Mouse (Mus musculus) CH12.LX (cell line): ENCODE measurements around the gene Ganc. TPM values are rescaled to one million over a fixed set of nuclear protein-coding genes. Genes with fewer than 3 reads are reported as not detected.

ENCODE experiments used
- DNase-seq: peaks from one replicate; pipeline ENCODE4 v3.0.0-alpha.2; 2013; ENCODE audit errors: extremely low read depth
- H3K27ac ChIP-seq: 2 replicates; pipeline ENCODE4 v1.5.1; 2012; ENCODE audit warnings: low read depth, mild to moderate bottlenecking, control low read depth, moderate library complexity; ENCODE audit not compliant: insufficient read depth
- H3K27me3 ChIP-seq: replicated peaks from 2 replicates; pipeline ENCODE3; 2012; ENCODE audit warnings: inconsistent platforms
- H3K36me3 ChIP-seq, 2 experiments: replicated peaks in 1 of 2; 2 replicates each; pipeline versions ENCODE3 to v1.6.1; 2012; ENCODE audit warnings: inconsistent platforms in 1 of 2, low read length in 1 of 2, mild to moderate bottlenecking in 1 of 2, mixed read lengths in 1 of 2, moderate library complexity in 1 of 2; ENCODE audit not compliant: control insufficient read depth in 1 of 2, insufficient read depth in 1 of 2
- H3K4me1 ChIP-seq, 2 experiments: 2 replicates each; pipeline ENCODE4 v1.6.1; 2012; ENCODE audit warnings: inconsistent platforms in 1 of 2, moderate library complexity in 1 of 2; ENCODE audit not compliant: insufficient read depth in 2 of 2, control insufficient read depth in 1 of 2
- H3K4me2 ChIP-seq: 2 replicates; pipeline ENCODE4 v1.6.1; 2012; ENCODE audit warnings: low read depth, mild to moderate bottlenecking, control low read depth; ENCODE audit not compliant: poor library complexity, insufficient read depth, severe bottlenecking
- H3K4me3 ChIP-seq, 3 experiments: fragments of 150-350 bp in 1 of 3; sonication (generic) in 1 of 3; replicated peaks in 1 of 3; 2 replicates each; pipeline versions ENCODE3 to v1.5.1; 2011 to 2012; ENCODE audit warnings: low read depth in 2 of 3, low read length in 2 of 3, mild to moderate bottlenecking in 2 of 3, moderate library complexity in 2 of 3, control low read depth in 1 of 3, improper control_type of control experiment in 1 of 3, inconsistent platforms in 1 of 3, mixed read lengths in 1 of 3; ENCODE audit not compliant: poor library complexity in 1 of 3
- H3K79me2 ChIP-seq: replicated peaks from 2 replicates; pipeline ENCODE4 v1.6.1; 2012; ENCODE audit warnings: mild to moderate bottlenecking, moderate library complexity; ENCODE audit not compliant: control insufficient read depth, poor library complexity, insufficient read depth, severe bottlenecking; ENCODE audit errors: extremely low read depth
- H3K9ac ChIP-seq: 2 replicates; pipeline ENCODE4 v1.6.1; 2012; ENCODE audit warnings: low read depth, mild to moderate bottlenecking, control low read depth, moderate library complexity; ENCODE audit not compliant: insufficient read depth
- H3K9me3 ChIP-seq: replicated peaks from 2 replicates; pipeline ENCODE3; 2012; ENCODE audit warnings: low read length, inconsistent platforms, mixed read lengths
- BHLHE40 ChIP-seq: IDR thresholded peaks from 2 replicates; pipeline ENCODE4 v1.6.1; 2011; ENCODE audit warnings: mild to moderate bottlenecking, low read depth, low read length, improper control_type of control experiment
- CHD1 ChIP-seq: IDR thresholded peaks from 2 replicates; pipeline ENCODE4 v1.6.1; 2012; ENCODE audit warnings: low read depth, low read length, improper control_type of control experiment, inconsistent platforms
- CHD2 ChIP-seq: IDR thresholded peaks from 2 replicates; pipeline ENCODE4 v1.6.1; 2011; ENCODE audit warnings: low read length, improper control_type of control experiment
- CTCF ChIP-seq, 2 experiments: IDR thresholded peaks in 1 of 2; conservative IDR thresholded peaks in 1 of 2; 2 replicates each; pipeline ENCODE4 v1.5.1; 2011 to 2012; ENCODE audit warnings: low read depth in 2 of 2, low read length in 2 of 2, improper control_type of control experiment in 1 of 2, inconsistent platforms in 1 of 2, mild to moderate bottlenecking in 1 of 2, moderate library complexity in 1 of 2
- E2F4 ChIP-seq: IDR thresholded peaks from 2 replicates; pipeline ENCODE4 v1.6.1; 2011; ENCODE audit warnings: low read depth, low read length, improper control_type of control experiment; ENCODE audit not compliant: insufficient replicate concordance
- ELF1 ChIP-seq: IDR thresholded peaks from 2 replicates; pipeline ENCODE4 v1.6.1; 2014; ENCODE audit warnings: low read depth, mild to moderate bottlenecking, inconsistent platforms, low read length, improper control_type of control experiment
- EP300 ChIP-seq: IDR thresholded peaks from 2 replicates; pipeline ENCODE4 v1.6.1; 2011; ENCODE audit warnings: low read length, improper control_type of control experiment
- ETS1 ChIP-seq: conservative IDR thresholded peaks from 2 replicates; pipeline ENCODE4 v1.6.1; 2012; ENCODE audit warnings: low read depth, mild to moderate bottlenecking, inconsistent platforms, low read length, improper control_type of control experiment, moderate library complexity
- GABPA ChIP-seq: IDR thresholded peaks from 2 replicates; pipeline ENCODE4 v1.6.1; 2012; ENCODE audit warnings: low read depth, low read length, improper control_type of control experiment, inconsistent platforms; ENCODE audit not compliant: insufficient replicate concordance
- HCFC1 ChIP-seq: IDR thresholded peaks from 2 replicates; pipeline ENCODE4 v1.6.1; 2012; ENCODE audit warnings: low read depth, mild to moderate bottlenecking, inconsistent platforms, low read length, improper control_type of control experiment
- IRF4 ChIP-seq: IDR thresholded peaks from 2 replicates; pipeline ENCODE4 v1.6.1; 2014; ENCODE audit warnings: low read depth, mild to moderate bottlenecking, inconsistent platforms, low read length, improper control_type of control experiment
- JUN ChIP-seq: IDR thresholded peaks from 2 replicates; pipeline ENCODE4 v1.6.1; 2011; ENCODE audit warnings: low read depth, mild to moderate bottlenecking, low read length, improper control_type of control experiment, moderate library complexity; ENCODE audit not compliant: insufficient read depth
- JUND ChIP-seq: conservative IDR thresholded peaks from 2 replicates; pipeline ENCODE4 v1.6.1; 2011; ENCODE audit warnings: low read depth, low read length, improper control_type of control experiment
- KAT2A ChIP-seq: IDR thresholded peaks from 2 replicates; pipeline ENCODE4 v1.6.1; 2012; ENCODE audit warnings: low read length, improper control_type of control experiment, inconsistent platforms; ENCODE audit not compliant: insufficient replicate concordance
- MAFK ChIP-seq: IDR thresholded peaks from 2 replicates; pipeline ENCODE4 v1.6.1; 2011; ENCODE audit warnings: low read length, improper control_type of control experiment; ENCODE audit not compliant: insufficient replicate concordance
- MAX ChIP-seq: IDR thresholded peaks from 2 replicates; pipeline ENCODE4 v1.6.1; 2011; ENCODE audit warnings: low read length, improper control_type of control experiment
- MAZ ChIP-seq: IDR thresholded peaks from 2 replicates; pipeline ENCODE4 v1.6.1; 2012; ENCODE audit warnings: low read depth, mild to moderate bottlenecking, inconsistent platforms, low read length, improper control_type of control experiment, moderate library complexity
- MEF2A ChIP-seq: IDR thresholded peaks from 2 replicates; pipeline ENCODE4 v1.6.1; 2014; ENCODE audit warnings: low read depth, mild to moderate bottlenecking, inconsistent platforms, low read length, improper control_type of control experiment, borderline replicate concordance
- MXI1 ChIP-seq: IDR thresholded peaks from 2 replicates; pipeline ENCODE4 v1.6.1; 2011; ENCODE audit warnings: mild to moderate bottlenecking, low read depth, low read length, improper control_type of control experiment
- MYC ChIP-seq: IDR thresholded peaks from 2 replicates; pipeline ENCODE4 v1.6.1; 2011; ENCODE audit warnings: low read depth, mild to moderate bottlenecking, improper control_type of control experiment, low read length
- NELFE ChIP-seq: IDR thresholded peaks from 2 replicates; pipeline ENCODE4 v1.6.1; 2011; ENCODE audit warnings: low read depth, low read length, improper control_type of control experiment
- NRF1 ChIP-seq: IDR thresholded peaks from 2 replicates; pipeline ENCODE4 v1.6.1; 2014; ENCODE audit warnings: low read depth, mild to moderate bottlenecking, inconsistent platforms, low read length, improper control_type of control experiment, moderate library complexity
- PAX5 ChIP-seq: IDR thresholded peaks from 2 replicates; pipeline ENCODE4 v1.6.1; 2012; ENCODE audit warnings: low read length, inconsistent platforms, mixed read lengths
- POLR2A ChIP-seq: IDR thresholded peaks from 2 replicates; pipeline ENCODE4 v1.6.1; 2011; ENCODE audit warnings: low read depth, mild to moderate bottlenecking, improper control_type of control experiment, low read length
- POLR2AphosphoS2 ChIP-seq: IDR thresholded peaks from 2 replicates; pipeline ENCODE4 v1.6.1; 2011; ENCODE audit warnings: low read depth, low read length, improper control_type of control experiment
- RAD21 ChIP-seq: IDR thresholded peaks from 2 replicates; pipeline ENCODE4 v1.6.1; 2011; ENCODE audit warnings: low read depth, mild to moderate bottlenecking, low read length, improper control_type of control experiment, moderate library complexity
- RCOR1 ChIP-seq: conservative IDR thresholded peaks from 2 replicates; pipeline ENCODE4 v1.6.1; 2012; ENCODE audit warnings: low read depth, mild to moderate bottlenecking, inconsistent platforms, low read length, improper control_type of control experiment
- SIN3A ChIP-seq: IDR thresholded peaks from 2 replicates; pipeline ENCODE4 v1.6.1; 2012; ENCODE audit warnings: low read length, improper control_type of control experiment, inconsistent platforms
- SMC3 ChIP-seq: IDR thresholded peaks from 2 replicates; pipeline ENCODE4 v1.6.1; 2011; ENCODE audit warnings: low read depth, low read length, improper control_type of control experiment
- TBP ChIP-seq: conservative IDR thresholded peaks from 2 replicates; pipeline ENCODE4 v1.6.1; 2011; ENCODE audit warnings: low read depth, low read length, improper control_type of control experiment
- TCF12 ChIP-seq: IDR thresholded peaks from 2 replicates; pipeline ENCODE4 v1.6.1; 2014; ENCODE audit warnings: low read depth, mild to moderate bottlenecking, inconsistent platforms, low read length, improper control_type of control experiment
- UBTF ChIP-seq: IDR thresholded peaks from 2 replicates; pipeline ENCODE4 v1.6.1; 2012; ENCODE audit warnings: low read depth, mild to moderate bottlenecking, inconsistent platforms, low read length, improper control_type of control experiment, moderate library complexity
- USF1 ChIP-seq: IDR thresholded peaks from 2 replicates; pipeline ENCODE4 v1.6.1; 2014; ENCODE audit warnings: low read depth, mild to moderate bottlenecking, inconsistent platforms, low read length, improper control_type of control experiment
- USF2 ChIP-seq: conservative IDR thresholded peaks from 2 replicates; pipeline ENCODE4 v1.6.1; 2011; ENCODE audit warnings: low read depth, low read length, improper control_type of control experiment
- ZC3H11A ChIP-seq: IDR thresholded peaks from 2 replicates; pipeline ENCODE4 v1.6.1; 2012; ENCODE audit warnings: low read depth, mild to moderate bottlenecking, inconsistent platforms, low read length, improper control_type of control experiment
- ZKSCAN1 ChIP-seq: IDR thresholded peaks from 2 replicates; pipeline ENCODE4 v1.6.1; 2012; ENCODE audit warnings: low read depth, inconsistent platforms, low read length, improper control_type of control experiment, borderline replicate concordance
- ZMIZ1 ChIP-seq: IDR thresholded peaks from 2 replicates; pipeline ENCODE4 v1.6.1; 2012; ENCODE audit warnings: low read depth, mild to moderate bottlenecking, inconsistent platforms, low read length, improper control_type of control experiment
- ZNF384 ChIP-seq: IDR thresholded peaks from 2 replicates; pipeline ENCODE4 v1.6.1; 2012; ENCODE audit warnings: low read depth, low read length, improper control_type of control experiment, inconsistent platforms
- dilution Hi-C: fragments of 300-500 bp; cut with MboI; formaldehyde crosslinking; loops from 2 replicates; pipeline ENCODE4 v1.14.3; 2020; ENCODE audit warnings: low sequenced_read_pairs; ENCODE audit not compliant: extremely low pct_unique_long_range_greater_than_20kb, extremely low pct_ligation_motif_present
- in situ Hi-C: fragments of 300-500 bp; cut with MboI; formaldehyde crosslinking; loops from 3 replicates; pipeline ENCODE4 v1.14.3; 2019; ENCODE audit warnings: low sequenced_read_pairs, low pct_ligation_motif_present, low pct_unique_long_range_greater_than_20kb, mixed read lengths
- polyA plus RNA-seq: library from polyadenylated mRNA; unstranded; fragments of >175 nt; gene quantifications from 2 replicates; pipeline ENCODE4 v1.2.1, GENCODE M21; 2012; ENCODE audit warnings: low read depth; ENCODE audit not compliant: insufficient read length
- total RNA-seq, 2 experiments: library from RNA; depleted of rRNA; stranded (reverse); fragments of 300-350 nt in 1 of 2; fragments of >200 nt in 1 of 2; gene quantifications; 2 replicates each; pipeline ENCODE4 v1.2.3; 2012 to 2014

Gene Ganc
- total and polyA plus RNA-seq, 3 experiments: 7.0 to 9.6 (median 9.5) TPM

GRCm38 (mm10) chr2:120403986-120404822 is 508 bp downstream of the Ganc start, which contains the start of gene Tmem87a:
TSS of gene Tmem87a (minus strand) at chr2:120404113.
- Histone ChIP-seq H3K9ac (peak within 1 kb of the TSS; percentile 72), H3K27me3 (no peaks in the 10 kb centered on the region), H3K4me3 (peak within 1 kb of the TSS; percentile 74 to 93 (median 88)), H3K4me1 (peaks cover 3 to 22% of the 10 kb centered on the region in 2 experiments; a peak in 3 of 4 replicates), H3K9me3 (no peaks in the 10 kb centered on the region), H3K79me2 (peaks cover 34% of the 10 kb centered on the region), H3K4me2 (peak within 1 kb of the TSS; percentile 93), H3K36me3 (peaks cover 0 to 17% of the 10 kb centered on the region in 2 experiments), H3K27ac (peak within 1 kb of the TSS; percentile 91)
- dilution Hi-C loops (no loop called here), in situ Hi-C loops (no loop called here)
- no peak for TF ChIP-seq USF2
- peak; percentile 78 for TF ChIP-seq MXI1
- TF ChIP-seq RCOR1: 0 out of 2 replicates have a peak, but pooled peaks have one; percentile 40
- no peak for TF ChIP-seq E2F4
- no peak for TF ChIP-seq JUND
- peak; percentile 30; the same call in 1 of the 2 replicates for TF ChIP-seq MYC
- no peak for TF ChIP-seq SMC3
- TF ChIP-seq NRF1: peak; percentile 82
- no peak for TF ChIP-seq USF1
- no peak for TF ChIP-seq MEF2A
- peak; percentile 61 for TF ChIP-seq IRF4
- peak; percentile 83 for TF ChIP-seq HCFC1
- TF ChIP-seq TBP: peak; percentile 79
- no peak for TF ChIP-seq JUN
- TF ChIP-seq MAX: peak; percentile 56
- no peak for TF ChIP-seq CTCF (conservative IDR thresholded peaks at IDR 0.05 in 1 of 2, IDR thresholded peaks at IDR 0.05 in 1 of 2; ENCODE audit: low read depth in 2 of 2, low read length in 2 of 2)
- TF ChIP-seq ELF1: peak; percentile 97
- TF ChIP-seq CHD1: no peak; the same call in 1 of the 2 replicates
- peak; percentile 91 for TF ChIP-seq SIN3A
- TF ChIP-seq MAZ: 0 out of 2 replicates have a peak, but pooled peaks have one; percentile 34
- no peak for TF ChIP-seq ZNF384
- TF ChIP-seq PAX5: no peak
- TF ChIP-seq TCF12: peak; percentile 81
- 0 out of 2 replicates have a peak, but pooled peaks have one; percentile 47 for TF ChIP-seq KAT2A
- peak; percentile 48; the same call in 1 of the 2 replicates for TF ChIP-seq CHD2
- peak; percentile 42 for TF ChIP-seq EP300
- no peak; the same call in 1 of the 2 replicates for TF ChIP-seq GABPA
- no peak for TF ChIP-seq UBTF
- TF ChIP-seq ZC3H11A: no peak
- TF ChIP-seq POLR2A: peak; percentile 95
- TF ChIP-seq ETS1: peak; percentile 31
- 0 out of 2 replicates have a peak, but pooled peaks have one; percentile 5 for TF ChIP-seq MAFK
- TF ChIP-seq ZKSCAN1: no peak
- no peak for TF ChIP-seq RAD21
- peak; percentile 95 for TF ChIP-seq NELFE
- peak; percentile 90; the same call in 1 of the 2 replicates for TF ChIP-seq POLR2AphosphoS2
- peak; percentile 91 for TF ChIP-seq ZMIZ1
- TF ChIP-seq BHLHE40: peak; percentile 28
- DNase-seq: peak; percentile 97
